8 mouse cellular contexts compared by ENCODE assay signal in genomic region chr6:29347665-29348370, GRCm38 (mm10). TPM values are rescaled to one million over a fixed set of nuclear protein-coding genes. Genes with fewer than 3 reads are reported as not detected.
DNase-seq lines count a peak whose midpoint lies in the region; ATAC-seq and TF ChIP-seq lines count a peak whose summit lies in the region.

Gene Calu, plus strand, starts transcription at chr6:29348069.

- TF ChIP-seq CTCF in kidney, postnatal 0 days (IDR thresholded peaks at IDR 0.05; ENCODE audit: low read depth), result no peak

- WGBS in heart, embryonic 12.5 days, result under 1% methylated on average over 55 of the region's 55 CpGs
- WGBS in kidney, postnatal 0 days, result under 1% methylated on average over 55 of the region's 55 CpGs
- WGBS in liver, embryonic 11.5 days, result under 1% methylated on average over 55 of the region's 55 CpGs
- WGBS in stomach, embryonic 14.5 days, result under 1% methylated on average over 55 of the region's 55 CpGs

- no peaks in the 10 kb centered on the region for H3K27me3 ChIP-seq in heart, embryonic 12.5 days (replicated peaks)
- H3K27me3 ChIP-seq in kidney, postnatal 0 days (ENCODE audit: insufficient read depth, low read length), result no peaks in the 10 kb centered on the region
- H3K27me3 ChIP-seq in liver, embryonic 11.5 days (replicated peaks; ENCODE audit: control insufficient read depth, insufficient read depth, low read length), result no peaks in the 10 kb centered on the region
- H3K27me3 ChIP-seq in stomach, embryonic 14.5 days (ENCODE audit: control insufficient read depth, insufficient read depth, low read length), result no peaks in the 10 kb centered on the region

- peak within 1 kb of the TSS; percentile 95 for H3K4me3 ChIP-seq in heart, embryonic 12.5 days
- peak within 1 kb of the TSS; percentile 98 for H3K4me3 ChIP-seq in kidney, postnatal 0 days (replicated peaks; ENCODE audit: low read depth, low read length)
- H3K4me3 ChIP-seq in liver, embryonic 11.5 days (ENCODE audit: low read depth, low read length), result peak within 1 kb of the TSS; percentile 93
- peak within 1 kb of the TSS; percentile 99 for H3K4me3 ChIP-seq in stomach, embryonic 14.5 days (ENCODE audit: low read depth, low read length)

- peak within 1 kb of the TSS; percentile 72 for H3K4me2 ChIP-seq in heart, embryonic 12.5 days
- H3K4me2 ChIP-seq in kidney, postnatal 0 days (ENCODE audit: low read length), result peak within 1 kb of the TSS; percentile 62
- peak within 1 kb of the TSS; percentile 87 for H3K4me2 ChIP-seq in liver, embryonic 11.5 days
- peak within 1 kb of the TSS; percentile 84 for H3K4me2 ChIP-seq in stomach, embryonic 14.5 days (replicated peaks; ENCODE audit: low read depth, low read length)

- peak within 1 kb of the TSS; percentile 93 for H3K9ac ChIP-seq in heart, embryonic 12.5 days
- H3K9ac ChIP-seq in kidney, postnatal 0 days (ENCODE audit: low read depth, low read length), result peak within 1 kb of the TSS; percentile 97
- peak within 1 kb of the TSS; percentile 91 for H3K9ac ChIP-seq in liver, embryonic 11.5 days (ENCODE audit: low read depth, low read length)
- H3K9ac ChIP-seq in stomach, embryonic 14.5 days (replicated peaks; ENCODE audit: low read depth, low read length), result peak within 1 kb of the TSS; percentile 94

- no peaks in the 10 kb centered on the region for H3K9me3 ChIP-seq in heart, embryonic 12.5 days (replicated peaks)
- H3K9me3 ChIP-seq in kidney, postnatal 0 days (replicated peaks; ENCODE audit: low read length), result no peaks in the 10 kb centered on the region
- H3K9me3 ChIP-seq in liver, embryonic 11.5 days (ENCODE audit: control insufficient read depth, low read length), result no peaks in the 10 kb centered on the region
- no peaks in the 10 kb centered on the region for H3K9me3 ChIP-seq in stomach, embryonic 14.5 days (ENCODE audit: control insufficient read depth, low read depth, low read length)

- H3K4me1 ChIP-seq in heart, embryonic 12.5 days (replicated peaks), result peaks cover 32% of the 10 kb centered on the region
- H3K4me1 ChIP-seq in kidney, postnatal 0 days (replicated peaks; ENCODE audit: insufficient read depth, low read length), result 0 out of 2 replicates have a peak, but pooled peaks cover 3% of the 10 kb centered on the region
- H3K4me1 ChIP-seq in liver, embryonic 11.5 days (replicated peaks; ENCODE audit: control insufficient read depth, insufficient read depth, low read length), result peaks cover 19% of the 10 kb centered on the region
- H3K4me1 ChIP-seq in stomach, embryonic 14.5 days (ENCODE audit: control insufficient read depth, insufficient read depth, low read length), result peaks cover 5% of the 10 kb centered on the region; the same call in 1 of the 2 replicates

- ATAC-seq in erythroid progenitor cell, adult 5-6 weeks (replicated peaks; ENCODE audit: low FRiP score, poor library complexity, severe bottlenecking), result peak; percentile 98
- ATAC-seq in heart, embryonic 12.5 days (ENCODE audit: insufficient number of reproducible peaks, low FRiP score), result peak; percentile 99
- peak; percentile 100 for ATAC-seq in kidney, postnatal 0 days (replicated peaks; ENCODE audit: low FRiP score, low read depth)
- ATAC-seq in liver, embryonic 11.5 days (replicated peaks; ENCODE audit: low FRiP score), result peak; percentile 99
- peak; percentile 99 for ATAC-seq in stomach, embryonic 14.5 days (ENCODE audit: insufficient number of reproducible peaks, insufficient read depth, low FRiP score, low read depth)

- no peaks in the 10 kb centered on the region for H3K36me3 ChIP-seq in heart, embryonic 12.5 days
- no peaks in the 10 kb centered on the region for H3K36me3 ChIP-seq in kidney, postnatal 0 days (ENCODE audit: insufficient read depth, low read length)
- no peaks in the 10 kb centered on the region for H3K36me3 ChIP-seq in liver, embryonic 11.5 days (ENCODE audit: control insufficient read depth, insufficient read depth, low read length)
- H3K36me3 ChIP-seq in stomach, embryonic 14.5 days (ENCODE audit: control insufficient read depth, insufficient read depth, low read length), result no peaks in the 10 kb centered on the region

- peak; percentile 98 for DNase-seq in CD4-positive helper T cell, adult 2 months (ENCODE audit: low read depth, low spot score)
- DNase-seq in brain, embryonic 18.5 days (ENCODE audit: low read depth, low spot score), result peak; percentile 98
- peak; percentile 99 for DNase-seq in kidney, postnatal 0 days (ENCODE audit: low spot score)
- peak; percentile 99 for DNase-seq in liver, embryonic 11.5 days (ENCODE audit: low spot score)
- peak; percentile 98 for DNase-seq in naive thymus-derived CD4-positive, alpha-beta T cell, adult 2 months (ENCODE audit: low read depth)

- peak within 1 kb of the TSS; percentile 96 for H3K27ac ChIP-seq in heart, embryonic 12.5 days (ENCODE audit: poor library complexity, severe bottlenecking)
- H3K27ac ChIP-seq in kidney, postnatal 0 days, result peak within 1 kb of the TSS; percentile 83
- peak within 1 kb of the TSS; percentile 83 for H3K27ac ChIP-seq in liver, embryonic 11.5 days (ENCODE audit: low read depth, low read length)
- H3K27ac ChIP-seq in stomach, embryonic 14.5 days (ENCODE audit: low read length), result peak within 1 kb of the TSS; percentile 86

RNA-seq across cellular contexts. Expression of gene Calu, which starts in this region (rescaled TPM):
- 23.1 and 26.7 TPM in 2 replicates for total RNA-seq in erythroid progenitor cell, adult 5-6 weeks (2015; ENCODE audit: low replicate concordance)
- 41.5 and 53.8 TPM in 2 replicates for total RNA-seq in erythroid progenitor cell, adult 5-6 weeks (2017; ENCODE audit: low replicate concordance)
- 476 and 483 TPM in 2 replicates for polyA plus RNA-seq in heart, embryonic 12.5 days (2016; fragmentation: Nextera tagmentation; extraction: Ambion mirVana)
- polyA plus RNA-seq in kidney, postnatal 0 days (2015; fragmentation: Nextera tagmentation; extraction: Ambion mirVana), result 271 and 306 TPM in 2 replicates
- polyA plus RNA-seq in liver, embryonic 11.5 days (2014; fragmentation: Nextera tagmentation; extraction: Ambion mirVana), result 197 and 222 TPM in 2 replicates
- 384 and 413 TPM in 2 replicates for polyA plus RNA-seq in stomach, embryonic 14.5 days (2014; fragmentation: Nextera tagmentation; extraction: Ambion mirVana)

Comparison
In these comparisons a context has a peak if more than half of its experiments do, and no peak if none do; other contexts are left out.
1. Peak in every context shown above with its lines: DNase-seq, ATAC-seq, H3K4me3 ChIP-seq and H3K27ac ChIP-seq.